Mouse (Mus musculus): ENCODE measurements around the gene Hist1h2ai.

GRCm38 (mm10) chr13:21727948-21728572, 11.8 kb downstream of the Hist1h2ai start:
- TF ChIP-seq SMC3 (IDR thresholded peaks at IDR 0.05; ENCODE audit: low read depth, low read length) (no peak), CTCF (conservative IDR thresholded peaks at IDR 0.05 in 1 of 2, IDR thresholded peaks at IDR 0.05 in 1 of 2; ENCODE audit: low read depth in 2 of 2, low read length in 2 of 2) (no peak), TCF12 (IDR thresholded peaks at IDR 0.05; ENCODE audit: low read depth, low read length) (no peak), MEF2A (IDR thresholded peaks at IDR 0.05; ENCODE audit: borderline replicate concordance, low read depth, low read length) (no peak), CHD2 (IDR thresholded peaks at IDR 0.05; ENCODE audit: low read length) (no peak)

Measured in CH12.LX (cell line).